Mouse (Mus musculus): ENCODE data around the gene Nsd1.

The Nsd1 gene

DNA sequence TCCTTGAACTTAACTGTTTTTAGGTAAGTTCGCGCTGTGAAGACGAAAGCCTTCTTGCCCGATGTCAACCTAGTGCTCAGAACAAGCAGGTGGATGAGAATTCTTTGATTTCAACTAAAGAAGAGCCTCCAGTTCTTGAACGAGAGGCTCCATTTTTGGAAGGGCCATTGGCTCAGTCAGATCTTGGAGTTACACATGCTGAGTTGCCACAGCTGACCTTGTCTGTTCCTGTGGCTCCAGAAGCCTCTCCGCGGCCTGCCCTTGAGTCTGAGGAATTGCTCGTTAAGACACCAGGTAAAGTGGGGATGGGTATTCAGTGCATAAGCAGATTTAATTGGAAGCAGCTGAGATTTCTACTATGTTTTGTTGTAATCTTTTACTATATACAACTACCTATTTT, 51.9 kb downstream of the Nsd1 start:
- no peak for DNase-seq

DNA sequence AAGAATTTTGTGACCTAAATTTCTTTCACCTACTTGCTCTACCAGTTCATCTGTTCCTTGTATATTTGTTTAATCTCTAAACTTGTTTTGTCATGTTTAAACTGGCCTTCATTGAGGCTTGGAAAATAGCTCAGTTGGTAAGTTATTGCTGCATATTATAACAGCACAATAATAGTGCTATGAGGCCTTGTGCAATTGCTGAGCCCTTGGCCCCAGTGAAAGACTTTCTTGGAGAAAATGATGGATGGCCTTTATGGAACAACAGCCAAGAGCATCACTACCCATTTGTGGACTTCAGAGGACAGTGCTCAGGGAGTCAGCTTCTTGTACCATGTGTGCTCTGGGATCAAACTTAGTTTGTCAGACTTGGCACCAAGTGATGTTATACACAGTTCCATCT, 52.5 kb downstream of the Nsd1 start:
- no peak for DNase-seq

DNA sequence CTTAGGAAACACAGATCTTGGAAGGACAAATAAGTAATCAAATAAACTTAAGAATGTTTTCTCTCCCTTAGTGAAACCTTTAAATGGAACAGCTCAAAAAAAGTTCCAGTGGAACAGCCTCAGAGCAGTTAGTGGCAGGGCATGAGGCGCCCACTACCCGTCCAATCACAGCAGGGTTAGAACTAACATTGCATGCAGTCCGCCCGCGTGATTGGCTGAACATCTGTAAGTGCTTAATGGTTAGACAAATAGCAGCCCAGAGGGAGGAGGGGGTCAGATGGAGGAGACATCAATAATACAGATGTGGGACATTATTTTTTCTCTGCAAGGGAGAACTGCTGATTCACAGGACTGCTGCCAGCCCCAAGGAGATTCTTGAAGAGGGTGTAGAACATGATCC, 67.6 kb downstream of the Nsd1 start:
- no peak for DNase-seq

GRCm38 (mm10) chr13:55277646-55278045, 68.1 kb downstream of the Nsd1 start:
- no peak for DNase-seq

- no peak for DNase-seq
Measured at GRCm38 (mm10) chr13:55288854-55289253, 79.3 kb downstream of the Nsd1 start.

- DNase-seq, result no peak
Measured at GRCm38 (mm10) chr13:55296760-55297159, 87.2 kb downstream of the Nsd1 start.

DNA sequence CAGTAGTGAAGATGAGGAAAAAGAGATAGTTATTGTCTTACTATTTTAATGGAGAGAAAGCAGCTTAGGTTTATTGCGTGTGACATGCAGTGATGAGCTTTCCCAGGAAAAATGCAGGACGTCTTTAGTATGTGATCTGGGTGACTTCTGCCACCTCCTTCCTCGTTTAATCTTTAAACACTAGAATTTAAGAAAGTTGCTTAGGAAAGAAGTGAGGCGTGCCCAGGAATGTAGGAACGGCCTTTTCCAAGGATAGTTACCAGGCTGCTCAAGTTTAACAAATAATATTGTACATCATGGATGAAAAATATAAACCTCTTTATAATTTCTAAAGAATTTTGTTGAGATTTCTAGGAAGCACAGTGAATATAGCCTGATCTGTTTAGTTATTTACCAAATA, 91.3 kb downstream of the Nsd1 start:
- DNase-seq, result no peak

- DNase-seq, result no peak
Measured at GRCm38 (mm10) chr13:55312028-55312630, 102.5 kb downstream of the Nsd1 start.

GRCm38 (mm10) chr13:55313051-55313450, 103.5 kb downstream of the Nsd1 start:
- no peak for DNase-seq

- no peak for DNase-seq
Measured at GRCm38 (mm10) chr13:55314891-55315412, 105.4 kb downstream of the Nsd1 start.

DNA sequence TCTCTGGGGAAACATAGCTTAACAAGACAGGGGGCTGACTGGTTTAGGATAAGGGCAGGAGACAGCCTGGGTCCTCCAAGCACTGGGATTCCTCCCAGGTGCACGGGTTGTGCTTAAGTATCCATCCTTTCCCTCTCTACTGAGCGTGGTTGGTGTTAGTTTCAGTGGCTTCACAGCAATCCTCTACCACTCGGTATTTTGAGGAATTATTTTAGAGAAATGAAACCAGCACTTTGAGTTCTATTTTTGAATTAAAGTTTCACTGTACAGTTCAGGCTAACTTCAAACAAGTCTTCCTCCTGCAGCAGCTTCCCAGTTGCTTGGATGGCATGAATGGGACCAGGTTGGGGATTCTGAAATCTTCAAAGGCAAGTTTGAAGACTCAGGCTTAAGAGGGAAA, 108.8 kb downstream of the Nsd1 start:
- no peak for DNase-seq

DNA sequence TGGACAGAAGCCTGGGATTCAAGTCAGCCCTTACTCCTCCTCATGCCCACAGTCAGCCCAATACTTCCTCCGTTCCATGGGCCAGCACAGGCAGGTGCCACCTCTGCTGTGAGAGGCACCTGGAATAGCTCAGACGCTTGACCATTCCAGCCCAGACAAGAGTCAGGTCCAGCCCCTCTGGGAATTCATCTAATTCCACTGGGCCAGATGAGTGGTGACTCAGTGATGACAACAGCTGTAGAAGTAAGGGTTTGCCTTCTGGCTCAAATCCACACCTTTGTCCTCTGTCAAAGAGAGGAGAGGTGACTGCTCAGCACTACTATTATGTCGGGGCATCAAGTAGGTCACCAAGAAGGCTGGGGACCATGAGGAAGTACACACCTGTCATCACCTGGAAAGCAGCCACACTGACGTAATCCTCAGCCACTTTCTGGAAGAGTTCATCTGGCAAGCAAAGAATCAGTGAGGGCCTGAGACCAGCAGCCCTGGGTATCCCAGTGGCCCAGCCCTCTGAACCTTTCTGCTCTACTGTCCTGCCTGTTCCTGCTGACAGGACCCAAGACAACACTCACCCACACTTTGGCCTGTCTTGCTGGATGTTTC, 110.5 kb downstream of the Nsd1 start, which contains the start of gene Prelid1:
Gene Prelid1 (plus strand): TSS at position 570 of the 603 bp plus-strand sequence.
- peak; percentile 19 for DNase-seq

GRCm38 (mm10) chr13:55321434-55322129, 112.0 kb downstream of the Nsd1 start, which contains the start of gene Rab24:
TSS of gene Rab24 (minus strand) at chr13:55321946.
- peak; percentile 92 for DNase-seq

DNA sequence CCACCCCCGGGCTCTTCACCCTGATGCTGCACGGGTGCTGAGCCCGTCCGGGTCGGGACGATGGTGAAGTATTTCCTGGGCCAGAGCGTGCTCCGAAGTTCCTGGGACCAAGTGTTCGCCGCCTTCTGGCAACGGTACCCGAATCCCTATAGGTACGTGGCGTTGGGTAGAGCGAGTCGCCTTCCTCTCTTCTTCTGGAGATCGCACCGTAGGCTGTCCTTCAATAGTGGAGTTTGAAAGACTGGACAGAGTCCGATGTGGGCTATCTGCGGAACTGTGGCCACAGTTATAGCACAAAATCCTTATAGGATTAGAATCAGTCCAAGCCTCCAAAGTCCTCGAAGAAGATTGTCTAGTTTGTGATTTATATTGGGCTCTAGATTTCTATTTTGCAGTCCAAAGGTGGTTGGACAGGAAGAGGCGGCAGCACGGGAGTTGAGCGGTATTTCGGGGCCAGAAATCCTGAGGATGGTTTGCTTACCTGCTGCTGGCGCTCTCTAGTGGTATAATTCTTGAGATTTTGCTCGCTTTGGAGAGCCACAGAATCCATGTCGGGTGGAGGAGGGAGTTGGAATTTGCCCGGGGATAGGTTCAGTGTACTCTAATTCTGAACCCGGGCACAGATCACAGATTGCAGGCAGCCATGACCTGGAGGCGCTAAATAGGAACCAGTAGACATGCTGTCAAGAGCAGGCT, 112.7 kb downstream of the Nsd1 start:
- DNase-seq, result peak; percentile 59

DNA sequence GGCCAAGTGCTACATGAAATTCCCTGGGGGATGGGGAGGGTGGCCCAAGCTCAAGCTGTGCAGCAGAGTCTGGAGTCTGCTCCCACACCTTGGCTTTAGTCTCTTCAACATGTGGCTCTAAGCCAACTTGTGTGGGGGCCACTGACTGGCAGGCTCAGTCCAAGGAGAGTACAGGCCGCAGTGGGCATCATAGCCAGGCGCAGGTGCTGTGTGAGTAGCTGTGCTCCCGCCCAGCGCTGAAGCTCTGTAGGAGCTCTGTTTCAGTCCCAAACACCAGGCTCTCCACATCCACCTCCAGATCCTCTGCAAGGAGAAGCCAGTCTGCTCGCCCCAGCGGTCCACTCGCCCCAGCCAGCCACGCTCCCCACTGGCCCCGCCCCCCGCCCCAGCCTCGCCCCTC, 116.0 kb downstream of the Nsd1 start:
- DNase-seq, result no peak

DNA sequence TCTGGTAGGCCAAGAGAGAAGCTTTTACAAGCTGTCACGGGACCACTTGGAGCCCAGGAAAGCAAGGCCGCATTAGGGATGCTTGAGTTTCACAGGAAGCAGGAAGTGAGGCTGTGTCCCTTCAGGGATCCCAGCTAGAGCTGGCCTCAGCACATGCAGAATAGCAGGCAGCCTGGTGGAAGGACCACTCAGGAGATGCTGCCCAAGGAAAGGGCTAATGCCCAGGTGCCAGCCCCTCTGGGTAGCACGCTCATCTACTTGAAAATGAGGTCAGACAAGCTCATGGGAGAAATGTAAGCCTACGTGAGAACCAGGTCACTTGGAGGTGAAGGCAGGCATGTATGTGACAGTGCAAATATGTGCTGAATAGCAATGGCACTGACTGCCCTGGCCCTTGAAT, 117.6 kb downstream of the Nsd1 start:
- no peak for DNase-seq

- peak; percentile 94 for DNase-seq
Measured at GRCm38 (mm10) chr13:55327633-55328032, 118.1 kb downstream of the Nsd1 start.

GRCm38 (mm10) chr13:55328171-55328570, 118.6 kb downstream of the Nsd1 start:
- no peak for DNase-seq

- DNase-seq, result no peak
Measured at GRCm38 (mm10) chr13:55328641-55329040, 119.1 kb downstream of the Nsd1 start.

GRCm38 (mm10) chr13:55329109-55329682, 119.6 kb downstream of the Nsd1 start:
- DNase-seq, result peak; percentile 40

GRCm38 (mm10) chr13:55329683-55330566, 120.3 kb downstream of the Nsd1 start, which contains the start of gene Mxd3:
TSS of gene Mxd3 (minus strand) at chr13:55329823.
- DNase-seq, result peak; percentile 87
